Mouse (Mus musculus) embryo, embryonic 11.5 days (tissue): ENCODE results near the gene Cytip.
"Not testable (repeated sequence)": the region's sequence is repeated elsewhere in the genome, so short reads cannot be mapped to it uniquely, and the experiment has no call there.

Experiments
- DNase-seq: peaks from one replicate; pipeline ENCODE4 v3.0.0-alpha.2; 2012; ENCODE audit warnings: low read depth, low spot score

Cytip gene

DNA sequence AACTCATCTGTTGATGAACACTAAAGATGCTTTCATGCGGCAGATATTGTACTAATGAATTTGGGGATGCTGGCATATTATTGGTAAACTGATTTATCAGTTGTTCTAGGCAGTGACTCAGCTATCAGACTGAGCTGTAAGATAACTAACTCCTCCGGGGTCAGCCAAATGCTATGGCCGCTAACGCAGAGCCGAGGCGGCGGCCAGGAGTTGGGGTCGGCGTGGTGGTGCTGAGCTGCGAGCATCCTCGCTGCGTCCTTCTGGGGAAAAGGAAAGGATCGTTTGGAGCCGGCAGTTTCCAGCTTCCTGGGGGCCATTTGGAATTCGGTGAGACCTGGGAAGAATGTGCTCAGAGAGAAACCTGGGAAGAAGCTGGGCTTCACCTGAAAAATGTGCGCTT lies 87.4 kb downstream of the Cytip start:
- not testable (repeated sequence) for DNase-seq

DNA sequence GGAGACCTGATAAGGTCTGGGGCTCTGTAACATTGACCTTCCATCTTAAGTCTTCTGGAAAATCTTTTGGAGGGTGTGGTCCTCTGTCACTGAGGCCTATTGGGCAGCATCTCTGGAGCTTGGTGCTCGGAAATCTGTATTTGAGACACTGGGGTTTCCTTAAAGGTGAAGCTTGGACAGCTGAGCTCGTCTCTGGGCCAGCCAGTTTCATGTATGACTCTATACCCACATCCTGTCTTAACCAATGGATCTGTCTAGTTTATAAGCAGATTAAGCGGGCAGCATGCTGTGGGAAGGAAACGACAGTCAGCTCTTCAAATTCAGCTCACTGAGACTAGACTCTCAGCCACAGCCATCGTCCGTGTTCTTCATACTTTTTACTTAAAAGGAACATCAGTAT lies 88.3 kb downstream of the Cytip start:
- DNase-seq = no peak

DNA sequence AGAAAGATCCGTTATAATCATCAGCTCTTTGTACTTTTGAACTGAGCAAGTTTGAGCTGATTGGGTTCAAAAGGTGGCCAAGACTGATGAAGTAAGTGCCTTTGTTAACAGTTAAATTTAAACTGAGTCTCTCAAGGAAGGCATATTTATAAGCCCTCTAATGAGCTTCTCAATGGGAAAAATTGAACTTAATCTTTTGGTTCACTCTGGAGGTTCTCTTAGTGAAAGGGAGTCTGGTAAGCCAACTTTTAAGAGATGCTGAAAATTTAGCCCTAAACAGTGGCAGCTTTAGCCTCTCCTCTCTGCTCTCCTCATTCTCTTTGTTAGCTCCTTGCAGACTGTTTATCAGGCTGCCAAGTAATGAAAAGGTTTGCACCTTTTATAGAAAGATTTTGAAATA lies 100.5 kb downstream of the Cytip start:
- no peak for DNase-seq

DNA sequence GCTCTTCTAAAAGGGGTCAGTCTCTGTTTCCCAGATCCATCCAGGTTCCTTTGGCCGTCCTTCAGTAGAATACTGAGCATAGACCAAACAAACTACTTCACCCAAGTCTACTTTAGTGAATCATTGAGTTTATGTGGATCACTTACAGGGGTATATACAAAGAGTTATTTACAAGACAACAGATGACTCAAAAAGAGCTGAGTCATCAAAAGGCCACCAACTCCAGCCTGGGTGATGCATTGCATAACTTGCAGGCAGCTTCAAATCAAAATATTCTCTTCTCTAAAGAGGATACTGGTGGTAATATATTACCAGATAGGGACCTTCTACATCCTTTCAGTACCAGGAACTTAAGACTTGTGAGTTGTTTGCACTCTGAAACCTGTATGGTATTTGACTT lies 108.9 kb downstream of the Cytip start:
- no peak for DNase-seq

DNA sequence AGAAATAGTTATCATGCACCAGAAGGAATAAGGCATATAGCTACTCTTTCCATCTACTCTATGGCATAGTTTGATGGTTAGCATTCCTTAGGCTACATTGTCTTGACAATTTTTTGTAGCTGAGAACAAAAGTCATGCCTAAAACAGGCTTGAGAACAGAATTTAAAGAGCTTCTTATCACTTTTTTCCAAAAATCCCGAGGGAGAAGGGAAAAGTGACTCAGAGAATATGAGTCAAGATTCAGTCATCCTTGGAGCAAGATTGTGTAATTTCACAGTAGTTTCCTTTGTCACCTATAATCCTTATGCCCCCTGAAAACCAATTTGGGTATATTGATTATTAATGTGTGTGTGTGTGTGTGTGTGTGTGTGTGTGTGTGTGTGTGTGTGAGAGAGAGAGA lies 115.5 kb downstream of the Cytip start:
- no peak for DNase-seq
